Mouse (Mus musculus): ENCODE measurements around the gene Setd4.
A peak's percentile ranks its signal among the peaks of the same experiment; 100 is the strongest.

Setd4 gene

GRCm38 (mm10) chr16:93586382-93586781 lies 17.5 kb downstream of the Setd4 start:
- Histone ChIP-seq H3K4me1 (replicated peaks; ENCODE audit: low read depth, low read length) (peaks cover 66% of the 10 kb centered on the region), H3K4me3 (replicated peaks; ENCODE audit: low read length) (peak overlapping the region; percentile 41), H3K9me3 (ENCODE audit: low read length) (no peaks in the 10 kb centered on the region), H3K27me3 (ENCODE audit: insufficient read depth, low read length) (no peaks in the 10 kb centered on the region), H3K36me3 (ENCODE audit: insufficient read depth, low read length) (peaks cover 64% of the 10 kb centered on the region)
- TF ChIP-seq CTCF (conservative IDR thresholded peaks at IDR 0.05; ENCODE audit: low read length) = no peak
- TF ChIP-seq POU5F1 (IDR thresholded peaks at IDR 0.05; ENCODE audit: borderline replicate concordance, low read length) = no peak
- no peak for TF ChIP-seq NANOG (IDR thresholded peaks at IDR 0.05; ENCODE audit: borderline replicate concordance, low read length)

GRCm38 (mm10) chr16:93585703-93586205 lies 18.1 kb downstream of the Setd4 start:
- Histone ChIP-seq H3K9me3 (ENCODE audit: low read length) (no peaks in the 10 kb centered on the region), H3K36me3 (ENCODE audit: insufficient read depth, low read length) (peaks cover 66% of the 10 kb centered on the region), H3K4me3 (replicated peaks; ENCODE audit: low read length) (peak overlapping the region; percentile 41), H3K4me1 (replicated peaks; ENCODE audit: low read depth, low read length) (peaks cover 64% of the 10 kb centered on the region), H3K27me3 (ENCODE audit: insufficient read depth, low read length) (no peaks in the 10 kb centered on the region)
- no peak for TF ChIP-seq POU5F1 (IDR thresholded peaks at IDR 0.05; ENCODE audit: borderline replicate concordance, low read length)
- no peak for TF ChIP-seq CTCF (conservative IDR thresholded peaks at IDR 0.05; ENCODE audit: low read length)
- no peak for TF ChIP-seq NANOG (IDR thresholded peaks at IDR 0.05; ENCODE audit: borderline replicate concordance, low read length)

GRCm38 (mm10) chr16:93584976-93585702 lies 18.7 kb downstream of the Setd4 start:
- TF ChIP-seq CTCF (conservative IDR thresholded peaks at IDR 0.05; ENCODE audit: low read length) (no peak), POU5F1 (IDR thresholded peaks at IDR 0.05; ENCODE audit: borderline replicate concordance, low read length) (no peak), NANOG (IDR thresholded peaks at IDR 0.05; ENCODE audit: borderline replicate concordance, low read length) (no peak)
- Histone ChIP-seq H3K27me3 (ENCODE audit: insufficient read depth, low read length) (no peaks in the 10 kb centered on the region), H3K4me3 (replicated peaks; ENCODE audit: low read length) (0 out of 2 replicates have a peak overlapping the region, but pooled peaks have one; percentile 10)

GRCm38 (mm10) chr16:93581125-93581524 lies 22.7 kb downstream of the Setd4 start:
- H3K4me1 ChIP-seq (replicated peaks; ENCODE audit: low read depth, low read length) = peaks cover 35% of the 10 kb centered on the region
- TF ChIP-seq CTCF (conservative IDR thresholded peaks at IDR 0.05; ENCODE audit: low read length) = no peak
- TF ChIP-seq NANOG (IDR thresholded peaks at IDR 0.05; ENCODE audit: borderline replicate concordance, low read length) = no peak
- TF ChIP-seq POU5F1 (IDR thresholded peaks at IDR 0.05; ENCODE audit: borderline replicate concordance, low read length) = no peak
- no peaks in the 10 kb centered on the region for H3K9me3 ChIP-seq (ENCODE audit: low read length)
- H3K27me3 ChIP-seq (ENCODE audit: insufficient read depth, low read length) = no peaks in the 10 kb centered on the region
- peaks cover 35% of the 10 kb centered on the region for H3K36me3 ChIP-seq (ENCODE audit: insufficient read depth, low read length)
- H3K4me3 ChIP-seq (replicated peaks; ENCODE audit: low read length) = no peak overlapping the region

More at GRCm38 (mm10) chr16:93584976-93585702, 18.7 kb downstream of the Setd4 start:
- Histone ChIP-seq H3K9me3 (ENCODE audit: low read length) (no peaks in the 10 kb centered on the region), H3K36me3 (ENCODE audit: insufficient read depth, low read length) (peaks cover 62% of the 10 kb centered on the region), H3K4me1 (replicated peaks; ENCODE audit: low read depth, low read length) (peaks cover 63% of the 10 kb centered on the region)

- peaks cover 12% of the 10 kb centered on the region for H3K36me3 ChIP-seq (ENCODE audit: insufficient read depth, low read length)
- no peak overlapping the region for H3K4me3 ChIP-seq (replicated peaks; ENCODE audit: low read length)
- TF ChIP-seq CTCF (conservative IDR thresholded peaks at IDR 0.05; ENCODE audit: low read length) = no peak
- TF ChIP-seq NANOG (IDR thresholded peaks at IDR 0.05; ENCODE audit: borderline replicate concordance, low read length) = no peak
- TF ChIP-seq POU5F1 (IDR thresholded peaks at IDR 0.05; ENCODE audit: borderline replicate concordance, low read length) = no peak
- peaks cover 36% of the 10 kb centered on the region for H3K4me1 ChIP-seq (replicated peaks; ENCODE audit: low read depth, low read length)
- H3K9me3 ChIP-seq (ENCODE audit: low read length) = peaks cover 1% of the 10 kb centered on the region; the same call in 1 of the 2 replicates
- no peaks in the 10 kb centered on the region for H3K27me3 ChIP-seq (ENCODE audit: insufficient read depth, low read length)
Observed at GRCm38 (mm10) chr16:93578346-93579005, 25.4 kb downstream of the Setd4 start.

GRCm38 (mm10) chr16:93576412-93577082 lies 27.3 kb downstream of the Setd4 start:
- Histone ChIP-seq H3K9me3 (ENCODE audit: low read length) (peaks cover 17% of the 10 kb centered on the region), H3K4me1 (replicated peaks; ENCODE audit: low read depth, low read length) (peaks cover 36% of the 10 kb centered on the region), H3K4me3 (replicated peaks; ENCODE audit: low read length) (no peak overlapping the region), H3K27me3 (ENCODE audit: insufficient read depth, low read length) (no peaks in the 10 kb centered on the region), H3K36me3 (ENCODE audit: insufficient read depth, low read length) (peaks cover 9% of the 10 kb centered on the region)
- no peak for TF ChIP-seq POU5F1 (IDR thresholded peaks at IDR 0.05; ENCODE audit: borderline replicate concordance, low read length)
- peak; percentile 84 for TF ChIP-seq CTCF (conservative IDR thresholded peaks at IDR 0.05; ENCODE audit: low read length)
- no peak for TF ChIP-seq NANOG (IDR thresholded peaks at IDR 0.05; ENCODE audit: borderline replicate concordance, low read length)

- Histone ChIP-seq H3K9me3 (ENCODE audit: low read length) (peaks cover 27% of the 10 kb centered on the region), H3K27me3 (ENCODE audit: insufficient read depth, low read length) (no peaks in the 10 kb centered on the region), H3K4me3 (replicated peaks; ENCODE audit: low read length) (no peak overlapping the region), H3K4me1 (replicated peaks; ENCODE audit: low read depth, low read length) (peaks cover 30% of the 10 kb centered on the region), H3K36me3 (ENCODE audit: insufficient read depth, low read length) (0 out of 2 replicates have a peak, but pooled peaks cover under 1% of the 10 kb centered on the region)
- TF ChIP-seq POU5F1 (IDR thresholded peaks at IDR 0.05; ENCODE audit: borderline replicate concordance, low read length) (no peak), NANOG (IDR thresholded peaks at IDR 0.05; ENCODE audit: borderline replicate concordance, low read length) (no peak), CTCF (conservative IDR thresholded peaks at IDR 0.05; ENCODE audit: low read length) (no peak)
Observed at GRCm38 (mm10) chr16:93575574-93575973, 28.3 kb downstream of the Setd4 start.
